Mouse (Mus musculus) heart, postnatal 4 days (tissue): ENCODE measurements at regions not wholly inside any gene's neighbourhood (a gene's known extent, or its start where the extent isn't known, plus 50 kb on each side); places are given as distances from the start of the nearest gene placed in this dataset.

Source experiments
- DNase-seq: peaks from one replicate; pipeline ENCODE4 v3.0.0; 2021

GRCm38 (mm10) chr5:133812216-133812615 is 287.3 kb upstream of the Castor2 start:
- DNase-seq: no peak

- no peak for DNase-seq
Measured at GRCm38 (mm10) chr5:133806891-133807290, 292.6 kb upstream of the Castor2 start.

GRCm38 (mm10) chr5:133802001-133802400 is 297.5 kb upstream of the Castor2 start:
- no peak for DNase-seq

DNA sequence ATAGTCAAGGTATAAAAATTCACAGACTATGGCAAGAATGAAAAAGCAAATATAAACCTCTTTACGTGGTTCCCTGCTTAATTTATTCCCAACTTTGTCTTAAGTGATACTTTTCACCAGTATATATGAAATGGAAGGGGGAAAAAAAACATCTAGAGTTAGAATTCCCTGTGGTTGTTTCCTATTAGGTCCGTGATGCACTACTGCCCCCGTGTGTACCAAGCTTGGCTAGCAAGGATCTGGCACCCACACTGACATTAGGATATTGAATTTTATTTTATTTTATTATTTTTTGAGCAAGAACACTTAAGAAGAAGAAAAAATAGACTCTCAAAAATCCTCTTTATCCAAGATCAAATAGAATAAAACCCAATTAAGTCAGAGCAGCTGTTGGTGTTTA is 303.9 kb upstream of the Castor2 start:
- peak; percentile 39 for DNase-seq

DNA sequence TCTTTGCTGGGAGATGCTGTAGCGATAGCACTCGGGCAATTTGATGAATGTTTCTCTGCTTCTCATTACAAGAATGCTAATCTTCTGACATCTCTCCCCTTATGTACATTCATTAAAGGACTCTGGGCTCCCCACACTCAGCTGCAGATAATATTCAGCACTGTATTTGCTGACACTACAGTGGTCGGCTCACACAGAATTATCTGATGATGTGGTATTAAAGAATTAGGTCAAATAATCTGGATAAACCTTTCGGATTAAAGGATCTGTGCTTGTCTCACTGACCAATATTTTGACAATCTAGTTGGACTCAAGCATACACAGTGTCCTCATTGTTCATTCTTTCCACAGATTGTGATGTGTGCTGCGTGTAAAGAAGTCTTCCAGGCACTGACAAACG is 308.8 kb upstream of the Castor2 start:
- no peak for DNase-seq

DNA sequence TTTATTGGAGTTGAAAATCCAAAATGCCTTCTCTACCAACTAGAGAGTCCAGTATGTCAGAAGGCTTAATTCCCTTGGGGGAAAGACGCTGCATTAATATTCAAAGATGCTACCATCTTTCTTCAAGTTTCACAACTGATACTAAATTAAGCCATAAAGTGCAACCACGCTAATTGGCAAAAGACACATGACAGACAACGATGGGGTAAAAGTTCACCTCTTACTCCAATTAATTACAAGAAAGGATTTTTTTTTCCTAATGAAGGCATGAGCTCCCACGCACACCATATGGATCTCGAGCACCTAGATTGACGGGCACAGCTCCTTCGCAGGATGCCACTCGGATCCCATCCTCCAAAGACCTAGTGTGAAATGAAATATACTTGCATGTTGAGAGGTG is 311.5 kb upstream of the Castor2 start:
- DNase-seq: no peak

- no peak for DNase-seq
Measured at GRCm38 (mm10) chr5:133787491-133787890, 312.0 kb upstream of the Castor2 start.

GRCm38 (mm10) chr5:133776591-133776990 is 322.9 kb upstream of the Castor2 start:
- DNase-seq: no peak

- no peak for DNase-seq
Measured at GRCm38 (mm10) chr5:133774116-133774515, 325.4 kb upstream of the Castor2 start.

GRCm38 (mm10) chr5:133768856-133769255 is 330.7 kb upstream of the Castor2 start:
- no peak for DNase-seq

- DNase-seq: no peak
Measured at GRCm38 (mm10) chr5:133757817-133758216, 341.7 kb upstream of the Castor2 start.

DNA sequence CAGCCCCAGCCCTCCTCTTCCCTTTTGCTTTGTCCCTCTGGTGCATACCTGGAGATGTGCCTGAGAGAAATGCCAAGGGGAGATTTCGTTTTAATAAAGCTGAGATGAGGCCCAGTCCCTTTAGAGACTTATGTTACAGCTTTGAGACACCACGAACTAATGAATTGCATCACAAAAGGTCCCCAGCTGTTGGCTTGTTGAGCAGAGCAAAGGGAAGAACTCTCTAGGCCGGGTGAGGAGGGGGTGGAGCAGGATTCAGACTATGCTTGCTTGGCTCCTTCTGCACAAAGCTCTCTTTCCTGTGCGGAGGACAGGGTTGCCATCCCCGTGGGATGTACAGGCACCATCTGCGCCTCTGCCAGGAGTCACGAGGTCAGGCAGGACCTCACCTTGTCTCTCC is 345.3 kb upstream of the Castor2 start:
- no peak for DNase-seq

DNA sequence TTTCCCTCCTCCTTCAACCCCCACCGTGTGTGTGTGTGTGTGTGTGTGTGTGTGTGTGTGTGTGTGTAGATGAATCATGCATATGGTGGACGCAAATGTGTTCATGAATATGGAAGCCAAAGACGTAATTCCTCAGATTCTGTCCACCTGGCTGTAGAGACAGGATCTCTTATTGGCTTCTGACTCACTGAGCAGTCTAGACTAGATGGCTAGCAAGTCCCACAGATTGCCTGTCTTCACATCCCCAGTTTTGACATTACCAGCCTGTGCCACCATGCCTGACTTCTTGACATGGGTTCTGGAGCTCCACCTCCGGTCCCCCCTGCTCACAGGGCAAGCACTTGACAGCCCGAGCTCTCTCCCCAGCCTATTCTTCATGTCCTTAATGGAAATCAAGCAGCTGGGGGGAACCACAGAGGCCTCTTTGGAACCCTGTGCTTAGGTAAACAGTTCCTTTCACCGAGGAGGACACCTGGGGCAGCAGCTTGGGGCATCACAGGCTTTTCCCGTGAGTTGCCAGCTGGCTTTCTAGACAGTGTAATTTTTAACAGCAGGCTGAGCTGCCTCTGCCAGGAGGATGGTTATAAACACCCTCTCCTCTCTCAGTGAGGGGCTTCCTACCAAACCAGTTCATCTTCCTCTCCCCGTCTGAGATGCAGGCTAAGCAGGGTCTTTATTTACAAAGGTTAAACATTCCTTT is 345.9 kb upstream of the Castor2 start:
- DNase-seq: no peak

- no peak for DNase-seq
Measured at GRCm38 (mm10) chr5:133746960-133747359, 352.6 kb upstream of the Castor2 start.

GRCm38 (mm10) chr5:133746411-133746810 is 353.1 kb upstream of the Castor2 start:
- DNase-seq: no peak

DNA sequence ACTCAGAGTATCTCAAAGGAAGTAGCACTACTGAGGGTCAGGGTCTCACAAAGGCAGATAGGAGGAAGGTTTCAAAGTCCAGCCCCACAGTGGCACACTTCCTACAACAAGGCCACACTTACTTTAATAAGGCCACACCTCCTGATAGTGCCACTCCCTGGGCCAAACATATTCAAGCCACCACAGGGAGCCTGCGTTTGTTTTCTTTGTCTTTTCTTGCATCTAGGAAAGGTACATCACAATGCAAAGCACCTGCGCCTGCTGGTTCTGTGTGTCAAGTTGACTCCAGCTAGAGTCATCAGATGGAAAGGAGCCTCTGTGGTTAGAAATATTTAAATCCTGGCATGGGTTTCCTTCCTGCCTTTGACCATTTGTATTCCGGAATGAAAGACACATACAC is 355.4 kb upstream of the Castor2 start:
- DNase-seq: no peak

- no peak for DNase-seq
Measured at GRCm38 (mm10) chr5:133743606-133744005, 355.9 kb upstream of the Castor2 start.

- DNase-seq: no peak
Measured at GRCm38 (mm10) chr5:133731871-133732270, 367.6 kb upstream of the Castor2 start.

GRCm38 (mm10) chr5:133718187-133719078 is 381.1 kb upstream of the Castor2 start:
- no peak for DNase-seq

- no peak for DNase-seq
Measured at GRCm38 (mm10) chr5:133715830-133716229, 383.7 kb upstream of the Castor2 start.

- no peak for DNase-seq
Measured at GRCm38 (mm10) chr5:133712652-133713051, 386.9 kb upstream of the Castor2 start.

- DNase-seq: no peak
Measured at GRCm38 (mm10) chr5:133708881-133709280, 390.6 kb upstream of the Castor2 start.

GRCm38 (mm10) chr5:133686206-133686605 is 413.3 kb upstream of the Castor2 start:
- DNase-seq: no peak

- no peak for DNase-seq
Measured at GRCm38 (mm10) chr5:133683021-133683420, 416.5 kb upstream of the Castor2 start.
